Mouse (Mus musculus) cortical plate, adult 2 months (tissue): ENCODE data around the gene S100a6. TPM values are rescaled to one million over a fixed set of nuclear protein-coding genes. Genes with fewer than 3 reads are reported as not detected.

Source experiments
- H3K27ac ChIP-seq: fragments of 200-500 bp; 2 replicates; pipeline ENCODE4 v1.5.1; 2012; ENCODE audit warnings: low read length, control low read depth, inconsistent platforms; ENCODE audit not compliant: insufficient read depth
- H3K4me1 ChIP-seq: fragments of 200-500 bp; 2 replicates; pipeline ENCODE4 v1.6.1; 2011; ENCODE audit warnings: low read length; ENCODE audit not compliant: control insufficient read depth, insufficient read depth
- H3K4me3 ChIP-seq: fragments of 200-500 bp; 2 replicates; pipeline ENCODE4 v1.5.1; 2011; ENCODE audit warnings: mild to moderate bottlenecking, low read length, control low read depth; ENCODE audit not compliant: insufficient read depth
- CTCF ChIP-seq: fragments of 200-500 bp; IDR thresholded peaks from 2 replicates; pipeline ENCODE4 v1.5.1; 2011; ENCODE audit warnings: mild to moderate bottlenecking, control low read depth, low read length; ENCODE audit not compliant: insufficient read depth; ENCODE audit errors: extremely low read depth
- POLR2A ChIP-seq: fragments of 200-500 bp; IDR thresholded peaks from 2 replicates; pipeline ENCODE4 v1.6.1; 2011; ENCODE audit warnings: mild to moderate bottlenecking, low read length, control low read depth; ENCODE audit not compliant: insufficient read depth; ENCODE audit errors: extremely low read depth
- polyA plus RNA-seq: library from polyadenylated mRNA; depleted of rRNA; stranded (reverse); fragments of >200 nt; gene quantifications from 2 replicates; pipeline ENCODE4 v1.2.3, GENCODE M21; 2012

The S100a6 gene
- polyA plus RNA-seq, 1 experiment, result 66.4 TPM

DNA sequence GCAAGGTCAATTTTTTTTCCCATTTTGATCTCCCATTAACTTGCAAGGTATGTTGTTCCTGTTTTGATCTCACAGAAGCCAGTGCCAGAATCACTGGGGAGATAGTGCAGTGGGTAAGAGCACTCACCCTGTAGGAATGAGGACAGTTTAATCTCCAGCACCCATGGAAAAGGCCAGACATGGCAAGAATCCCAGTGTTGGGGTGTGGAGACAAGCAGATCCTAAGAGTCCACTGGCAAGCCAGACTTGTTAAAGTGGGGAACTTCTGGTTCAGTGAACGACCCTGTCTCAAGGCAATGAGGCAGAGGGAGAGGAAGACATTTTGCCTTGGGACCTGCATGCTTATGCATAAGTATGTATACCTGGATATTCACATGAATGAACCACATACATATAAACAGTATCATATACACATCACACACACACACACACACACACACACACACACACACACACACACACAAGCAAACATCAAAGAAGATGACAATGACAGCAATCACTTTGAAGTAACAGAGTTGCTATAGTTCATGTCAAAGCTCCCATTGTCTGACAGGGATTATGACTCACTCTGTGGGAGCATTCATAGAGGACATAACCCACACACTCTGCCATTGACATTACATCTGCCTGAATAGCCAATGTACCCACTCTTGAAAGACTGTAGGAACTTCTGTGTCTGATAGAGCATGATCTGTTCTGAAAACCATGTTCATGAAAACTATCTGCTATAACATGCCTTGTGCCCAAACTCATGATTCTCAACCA is 26.0 kb downstream of the S100a6 start:
- Histone ChIP-seq H3K4me3 (no peak overlapping the region), H3K27ac (no peak overlapping the region), H3K4me1 (no peaks in the 10 kb centered on the region)
- TF ChIP-seq POLR2A (no peak), CTCF (no peak)

DNA sequence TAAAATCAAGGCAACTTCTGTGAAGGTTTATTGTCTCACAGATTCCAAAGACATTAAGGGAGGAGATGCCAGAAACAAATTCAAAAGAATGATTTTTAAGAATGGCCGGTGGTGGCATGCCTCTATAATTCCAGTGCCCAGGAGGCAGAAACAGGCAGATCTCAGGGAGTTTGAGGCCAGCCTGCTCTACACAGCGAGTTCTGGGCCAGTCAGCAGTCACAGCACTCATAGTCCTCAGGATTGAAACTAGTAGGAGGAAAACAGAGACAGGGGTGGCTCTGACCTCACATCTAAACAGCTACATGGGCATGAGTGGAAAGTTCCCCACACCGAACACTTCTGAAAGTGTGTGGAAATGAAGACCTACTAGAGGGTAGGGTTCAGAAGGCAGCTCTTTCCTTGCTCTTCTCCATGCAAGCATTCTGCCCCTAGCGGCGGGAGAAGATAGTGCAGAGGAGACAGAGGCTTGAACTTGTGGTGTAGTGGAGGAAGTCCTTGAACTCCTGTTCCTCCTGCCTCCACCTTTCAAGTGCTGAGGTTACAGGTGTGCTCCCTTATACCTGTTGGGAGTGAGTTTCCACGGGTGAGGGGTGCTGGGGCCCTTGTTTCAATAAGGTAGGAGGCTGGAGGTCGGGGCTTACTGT is 27.0 kb downstream of the S100a6 start:
- no peak for TF ChIP-seq POLR2A
- TF ChIP-seq CTCF, result peak; percentile 50
- Histone ChIP-seq H3K27ac (no peak overlapping the region), H3K4me1 (no peaks in the 10 kb centered on the region), H3K4me3 (no peak overlapping the region)

DNA sequence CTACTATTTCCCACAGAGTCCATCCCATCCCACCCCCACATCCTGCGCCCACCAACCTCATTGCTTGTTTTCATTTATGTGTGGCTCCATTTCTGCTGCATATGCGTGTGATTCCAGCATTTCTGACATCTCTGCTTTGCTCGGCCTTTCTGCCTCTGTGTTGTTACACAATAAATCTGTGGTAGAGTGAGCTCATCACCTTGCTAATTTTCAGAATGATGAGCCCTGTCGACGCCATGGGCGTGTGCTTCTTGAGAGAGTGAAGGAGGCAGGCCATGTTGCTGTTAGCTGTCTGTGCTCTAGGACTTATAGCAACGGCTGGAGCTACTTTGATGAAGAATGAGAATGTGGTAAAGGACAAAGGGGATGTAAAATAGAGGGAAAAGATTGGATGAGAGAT is 28.3 kb downstream of the S100a6 start:
- TF ChIP-seq POLR2A (no peak), CTCF (no peak)
- Histone ChIP-seq H3K27ac (no peak overlapping the region), H3K4me3 (no peak overlapping the region), H3K4me1 (no peaks in the 10 kb centered on the region)

DNA sequence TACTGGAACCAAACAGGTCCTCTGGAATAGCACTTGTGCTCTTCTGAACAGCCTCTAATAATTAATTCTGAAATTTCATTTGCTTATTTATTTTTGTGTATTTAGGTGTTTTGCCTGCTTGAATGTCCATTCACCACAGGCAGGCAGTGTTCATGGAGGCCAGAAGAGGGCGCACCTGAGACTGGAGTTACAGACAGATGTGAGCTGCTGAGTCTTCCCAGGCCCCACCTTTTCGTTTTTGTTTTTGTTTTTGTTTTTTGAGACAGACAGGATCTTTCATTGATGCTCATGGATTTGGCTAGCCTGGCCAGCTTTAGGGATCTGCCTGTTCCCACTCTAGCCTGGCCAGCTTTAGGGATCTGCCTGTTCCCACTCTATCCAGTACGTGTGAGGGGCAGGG is 31.5 kb downstream of the S100a6 start:
- Histone ChIP-seq H3K4me1 (peaks cover 2% of the 10 kb centered on the region; the same call in 1 of the 2 replicates), H3K4me3 (no peak overlapping the region), H3K27ac (no peak overlapping the region)
- no peak for TF ChIP-seq POLR2A
- TF ChIP-seq CTCF, result peak; percentile 56

DNA sequence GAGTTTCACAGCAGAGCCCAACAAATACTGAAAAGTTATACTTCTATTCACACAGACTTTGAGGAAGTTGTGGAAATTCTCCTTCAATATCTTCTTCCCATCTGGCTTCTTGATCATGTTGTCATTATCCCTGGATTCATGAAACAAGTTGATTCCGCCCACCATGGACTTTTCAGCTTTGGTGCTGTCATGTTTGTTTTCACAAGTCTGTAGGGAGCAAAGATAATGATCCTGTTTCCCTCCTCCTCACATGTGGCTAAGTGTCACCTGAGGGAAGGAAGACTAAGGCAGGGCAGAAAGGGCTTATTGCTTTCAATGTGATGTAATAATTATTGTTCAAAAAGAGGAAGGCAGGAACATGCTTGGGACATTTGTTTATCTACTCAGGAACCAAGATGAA is 34.6 kb downstream of the S100a6 start:
- H3K4me3 ChIP-seq, result no peak overlapping the region
- no peak for TF ChIP-seq POLR2A
- no peak for TF ChIP-seq CTCF
- peaks cover 2% of the 10 kb centered on the region; the same call in 1 of the 2 replicates for H3K4me1 ChIP-seq
- H3K27ac ChIP-seq, result no peak overlapping the region

DNA sequence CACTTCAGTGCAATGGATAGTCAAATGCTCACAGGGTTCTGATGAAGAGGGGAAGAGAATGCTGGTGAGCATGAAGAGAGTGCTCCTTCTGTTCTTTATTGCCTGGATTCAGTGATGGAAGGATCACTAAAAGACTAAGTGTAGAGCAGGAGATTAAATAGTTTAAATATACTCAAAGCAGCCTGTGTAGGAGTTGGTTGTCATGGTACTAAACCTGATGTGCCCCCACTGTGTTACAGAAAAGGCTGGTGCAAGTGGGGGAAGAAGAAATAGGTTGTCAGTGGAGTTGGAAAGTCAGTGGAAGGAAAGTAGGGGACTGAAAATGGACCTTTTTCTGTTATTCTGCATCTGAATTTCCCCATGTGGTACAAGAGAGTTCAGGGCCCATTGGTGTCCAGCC is 36.3 kb downstream of the S100a6 start:
- no peak overlapping the region for H3K4me3 ChIP-seq
- TF ChIP-seq CTCF, result no peak
- TF ChIP-seq POLR2A, result no peak
- H3K4me1 ChIP-seq, result peaks cover 2% of the 10 kb centered on the region; the same call in 1 of the 2 replicates
- peak overlapping the region; percentile 89; the same call in 1 of the 2 replicates for H3K27ac ChIP-seq

DNA sequence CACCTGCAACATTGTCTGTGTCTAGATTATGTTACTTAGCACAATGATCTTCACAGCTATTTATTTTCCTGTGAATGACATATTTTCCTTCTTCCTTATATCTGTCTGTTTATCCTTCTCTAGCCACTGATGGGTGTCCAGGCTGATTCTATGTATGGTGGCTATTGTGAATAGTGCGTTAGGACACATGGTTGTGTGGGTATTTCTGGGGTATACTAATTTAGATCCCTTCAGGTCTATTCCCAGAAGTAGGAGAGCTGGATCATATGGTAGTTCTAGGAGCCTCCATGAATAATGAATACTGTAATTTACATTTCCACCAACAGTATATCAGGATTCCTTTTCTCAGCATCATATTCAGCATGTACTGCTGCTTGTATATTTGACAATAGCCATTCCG is 37.1 kb downstream of the S100a6 start:
- TF ChIP-seq CTCF (no peak), POLR2A (no peak)
- H3K27ac ChIP-seq, result no peak overlapping the region
- H3K4me3 ChIP-seq, result no peak overlapping the region
- peaks cover 2% of the 10 kb centered on the region; the same call in 1 of the 2 replicates for H3K4me1 ChIP-seq

DNA sequence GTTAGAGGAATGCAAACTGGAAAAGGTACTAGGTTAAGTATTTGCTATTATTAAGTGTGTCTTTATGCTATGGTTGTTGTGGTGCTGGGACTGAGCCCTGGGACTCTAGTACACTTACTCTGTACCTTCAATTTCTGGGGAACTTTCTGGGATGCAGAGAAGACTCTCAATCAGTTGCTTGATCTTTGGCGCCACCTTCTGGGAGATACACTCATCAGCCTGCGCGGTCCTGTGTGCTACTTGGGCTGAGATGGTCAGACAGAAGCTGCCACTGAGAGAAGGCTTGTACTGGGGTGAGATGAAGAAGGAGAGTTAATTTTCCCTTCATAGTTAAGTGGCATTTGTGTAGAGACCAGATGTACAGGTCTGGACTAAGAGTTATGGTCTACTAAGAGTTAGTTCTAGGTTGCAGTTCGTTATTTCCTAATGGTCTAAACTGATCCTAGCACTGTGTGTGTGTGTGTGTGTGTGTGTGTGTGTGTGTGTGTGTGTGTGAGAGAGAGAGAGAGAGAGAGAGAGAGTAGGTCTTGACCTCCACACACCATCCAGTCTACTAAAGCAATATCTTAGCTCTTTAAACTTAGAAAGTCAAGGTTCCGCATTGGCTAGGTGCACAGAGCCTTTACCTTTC is 40.3 kb downstream of the S100a6 start:
- Histone ChIP-seq H3K4me3 (no peak overlapping the region), H3K4me1 (peaks cover 2% of the 10 kb centered on the region; the same call in 1 of the 2 replicates), H3K27ac (no peak overlapping the region)
- TF ChIP-seq POLR2A (no peak), CTCF (peak; percentile 91)

DNA sequence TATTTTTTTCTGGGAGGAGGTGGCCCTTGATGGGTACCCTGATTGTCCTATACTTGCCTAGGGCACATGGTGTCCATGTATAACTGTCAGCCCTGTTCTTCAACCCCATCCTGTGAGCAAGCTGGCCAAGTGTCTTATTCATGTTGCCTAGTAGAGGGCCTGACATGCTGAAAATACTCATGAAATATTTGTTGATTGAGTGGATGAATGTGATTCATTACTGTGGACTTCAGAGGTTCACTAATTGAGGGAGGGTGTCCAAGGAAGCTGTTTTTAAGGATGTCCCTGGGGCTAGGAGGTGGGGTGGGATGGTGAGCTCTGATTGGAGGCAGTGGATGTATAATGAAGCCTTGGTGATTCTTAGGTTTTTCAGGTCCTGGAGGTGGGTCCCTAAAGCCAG is 41.0 kb downstream of the S100a6 start, which contains the start of gene S100a7a:
Gene S100a7a, plus strand, starts transcription at position 301 of the 400 bp plus-strand sequence.
- H3K4me1 ChIP-seq, result peaks cover 1% of the 10 kb centered on the region; the same call in 1 of the 2 replicates
- TF ChIP-seq POLR2A, result no peak
- no peak for TF ChIP-seq CTCF

More for the DNA sequence above, 41.0 kb downstream of the S100a6 start, which contains the start of gene S100a7a:
- Histone ChIP-seq H3K27ac (no peak within 1 kb of the TSS), H3K4me3 (no peak within 1 kb of the TSS)
